Mouse (Mus musculus): ENCODE data around the gene Lime1. TPM values are rescaled to one million over a fixed set of nuclear protein-coding genes. Genes with fewer than 3 reads are reported as not detected.

The Lime1 gene
- total and polyA plus RNA-seq, 2 experiments from 2014 or later = 26.5 to 42.8 TPM

DNA sequence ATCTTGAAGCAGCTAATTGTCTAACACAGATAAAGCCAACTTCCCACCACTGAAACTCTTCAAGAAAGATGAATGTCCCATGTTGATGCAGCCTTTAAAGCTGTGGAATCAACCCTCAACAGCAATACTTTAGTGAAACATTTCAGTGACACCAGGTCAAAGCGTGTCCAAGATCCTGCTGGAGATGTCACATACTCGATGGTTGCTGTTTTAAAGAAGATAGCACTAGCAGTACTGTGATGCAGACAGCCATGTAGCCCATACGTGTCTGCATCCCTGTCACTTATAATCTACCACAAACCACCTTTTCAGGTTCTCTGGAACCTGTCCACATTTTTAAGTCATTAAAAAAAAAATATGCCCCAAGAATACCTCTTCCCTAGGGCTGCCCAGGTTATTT lies 23.8 kb downstream of the Lime1 start:
- ATAC-seq = no peak
- no peak overlapping the region for H3K4me3 ChIP-seq (ENCODE audit: low read depth, low read length)
- H3K27ac ChIP-seq (ENCODE audit: low read depth, low read length) = no peak overlapping the region
- H3K9ac ChIP-seq = no peak overlapping the region
- 89% methylated on average over 3 of the region's 3 CpGs for WGBS
- no peak for TF ChIP-seq CTCF (IDR thresholded peaks at IDR 0.05; ENCODE audit: low read depth)
- no peak overlapping the region for H3K4me2 ChIP-seq (ENCODE audit: low read depth)
- H3K27me3 ChIP-seq (ENCODE audit: insufficient read depth, low read length) = no peaks in the 10 kb centered on the region
- no peaks in the 10 kb centered on the region for H3K4me1 ChIP-seq (ENCODE audit: insufficient read depth)
- H3K36me3 ChIP-seq (ENCODE audit: insufficient read depth) = no peaks in the 10 kb centered on the region
- no peaks in the 10 kb centered on the region for H3K9me3 ChIP-seq (ENCODE audit: low read length)
- DNase-seq = no peak

DNA sequence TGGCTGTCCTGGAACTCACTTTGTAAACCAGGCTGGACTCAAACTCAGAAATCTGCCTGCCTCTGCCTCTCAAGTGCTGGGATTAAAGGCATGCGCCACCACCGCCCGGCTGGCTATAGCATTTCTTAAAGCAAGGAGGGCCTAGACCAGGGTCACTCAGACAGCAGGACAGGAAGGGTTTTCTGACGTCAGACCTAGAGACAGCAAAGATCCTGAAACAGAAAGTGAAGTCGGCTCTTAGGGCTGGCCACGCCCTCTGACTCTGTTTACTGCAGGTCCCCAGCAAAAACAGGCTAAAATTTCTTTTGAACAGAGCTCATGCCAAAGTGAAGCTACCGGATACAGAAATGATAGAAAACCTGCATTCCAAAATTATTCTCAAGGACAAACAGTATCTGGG lies 29.8 kb downstream of the Lime1 start:
- 84% methylated on average over 7 of the region's 7 CpGs for WGBS
- TF ChIP-seq CTCF (IDR thresholded peaks at IDR 0.05; ENCODE audit: low read depth) = no peak
- Histone ChIP-seq H3K36me3 (ENCODE audit: insufficient read depth) (no peaks in the 10 kb centered on the region), H3K27ac (ENCODE audit: low read depth, low read length) (no peak overlapping the region), H3K27me3 (ENCODE audit: insufficient read depth, low read length) (no peaks in the 10 kb centered on the region), H3K9ac (no peak overlapping the region), H3K4me1 (ENCODE audit: insufficient read depth) (no peaks in the 10 kb centered on the region), H3K4me3 (ENCODE audit: low read depth, low read length) (no peak overlapping the region), H3K4me2 (ENCODE audit: low read depth) (no peak overlapping the region), H3K9me3 (ENCODE audit: low read length) (no peaks in the 10 kb centered on the region)
- ATAC-seq (no peak), DNase-seq (no peak)

DNA sequence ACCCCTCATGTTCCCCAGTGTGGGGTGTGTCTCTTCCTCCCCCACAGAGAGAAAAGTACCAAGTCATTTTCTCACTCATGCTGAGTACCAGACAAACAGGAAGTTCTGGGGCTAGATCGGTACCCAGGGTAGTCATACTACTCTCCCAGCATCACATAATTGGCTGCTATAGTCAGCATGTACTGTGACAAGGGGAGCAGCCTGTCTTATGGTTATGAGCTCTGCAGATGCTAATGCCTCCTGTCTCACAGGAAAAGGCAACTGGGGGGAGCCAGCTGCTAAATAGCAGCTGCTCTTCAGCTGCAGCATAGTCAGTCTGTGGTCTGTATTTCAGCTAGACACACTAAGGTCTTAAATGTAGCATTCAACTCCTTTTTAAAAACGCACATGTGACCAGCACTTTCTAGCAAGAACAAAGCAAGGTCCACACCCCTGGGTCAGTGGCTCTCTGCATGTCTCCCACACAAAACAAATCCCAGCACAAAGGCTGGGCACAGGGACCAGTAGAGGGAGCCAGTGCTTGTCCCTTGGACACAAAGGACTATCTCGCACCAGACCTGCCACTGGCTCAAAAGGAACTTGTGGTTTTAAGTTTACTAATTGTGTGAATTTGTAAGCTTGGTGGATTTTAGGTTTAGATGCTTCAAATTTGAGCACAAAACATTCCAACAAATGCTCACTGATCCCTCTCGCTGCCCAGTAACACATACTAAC lies 31.0 kb downstream of the Lime1 start:
- no peak overlapping the region for H3K9ac ChIP-seq
- no peak overlapping the region for H3K4me3 ChIP-seq (ENCODE audit: low read depth, low read length)
- no peaks in the 10 kb centered on the region for H3K36me3 ChIP-seq (ENCODE audit: insufficient read depth)
- 32% methylated on average over 4 of the region's 4 CpGs for WGBS
- H3K9me3 ChIP-seq (ENCODE audit: low read length) = no peaks in the 10 kb centered on the region
- peak; percentile 74 for TF ChIP-seq CTCF (IDR thresholded peaks at IDR 0.05; ENCODE audit: low read depth)
- ATAC-seq (peak; percentile 83), DNase-seq (peak; percentile 72)
- no peak overlapping the region for H3K4me2 ChIP-seq (ENCODE audit: low read depth)
- H3K27me3 ChIP-seq (ENCODE audit: insufficient read depth, low read length) = no peaks in the 10 kb centered on the region
- H3K27ac ChIP-seq (ENCODE audit: low read depth, low read length) = no peak overlapping the region
- H3K4me1 ChIP-seq (ENCODE audit: insufficient read depth) = no peaks in the 10 kb centered on the region

DNA sequence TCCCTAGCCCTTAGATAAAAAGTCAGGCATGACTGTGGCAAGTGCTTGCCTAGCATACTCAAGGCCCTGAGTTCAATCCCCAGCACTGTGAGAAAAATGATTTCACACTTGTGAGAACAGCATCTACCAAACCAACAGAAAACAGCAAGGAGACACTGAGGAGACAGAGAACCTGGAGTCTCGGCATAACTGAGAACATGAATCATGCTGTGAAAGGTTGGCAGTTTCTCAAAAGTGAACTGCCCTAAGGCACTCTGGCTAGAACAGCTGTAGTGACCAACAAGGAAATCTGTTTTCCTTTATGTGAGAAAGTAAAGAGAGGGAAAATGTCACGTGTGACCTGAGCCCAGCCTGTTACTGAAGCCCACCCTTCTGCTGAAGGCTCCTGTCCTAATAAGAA lies 33.3 kb downstream of the Lime1 start:
- WGBS = 51% methylated on average over 2 of the region's 2 CpGs
- Histone ChIP-seq H3K4me1 (ENCODE audit: insufficient read depth) (no peaks in the 10 kb centered on the region), H3K9ac (no peak overlapping the region), H3K27me3 (ENCODE audit: insufficient read depth, low read length) (no peaks in the 10 kb centered on the region), H3K36me3 (ENCODE audit: insufficient read depth) (no peaks in the 10 kb centered on the region), H3K4me3 (ENCODE audit: low read depth, low read length) (no peak overlapping the region), H3K4me2 (ENCODE audit: low read depth) (no peak overlapping the region), H3K27ac (ENCODE audit: low read depth, low read length) (no peak overlapping the region), H3K9me3 (ENCODE audit: low read length) (no peaks in the 10 kb centered on the region)
- no peak for TF ChIP-seq CTCF (IDR thresholded peaks at IDR 0.05; ENCODE audit: low read depth)
- ATAC-seq = no peak
- DNase-seq = no peak

DNA sequence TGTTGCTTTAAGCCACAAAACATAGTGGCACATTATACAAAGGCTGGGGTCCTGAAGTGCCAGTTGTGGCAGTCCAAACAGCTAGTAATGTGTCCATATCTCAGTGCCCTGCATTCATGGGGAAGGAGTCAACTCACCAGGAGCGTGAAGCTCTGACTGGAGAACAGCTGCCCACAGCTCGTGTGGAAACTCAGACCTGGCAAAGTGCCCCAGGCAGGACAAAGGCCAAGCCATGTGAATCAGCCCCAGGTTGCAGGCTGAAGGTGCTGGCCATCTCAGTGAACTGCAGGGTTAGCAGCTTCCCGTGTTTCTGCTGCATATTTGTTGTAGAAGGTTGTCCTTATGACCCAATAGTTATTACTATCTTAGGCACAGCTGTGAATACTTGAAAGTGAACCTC lies 36.1 kb downstream of the Lime1 start:
- no peaks in the 10 kb centered on the region; the same call in 1 of the 2 replicates for H3K36me3 ChIP-seq (ENCODE audit: insufficient read depth)
- no peak for DNase-seq
- no peak overlapping the region for H3K4me2 ChIP-seq (ENCODE audit: low read depth)
- no peak overlapping the region for H3K9ac ChIP-seq
- TF ChIP-seq CTCF (IDR thresholded peaks at IDR 0.05; ENCODE audit: low read depth) = no peak
- no peaks in the 10 kb centered on the region for H3K27me3 ChIP-seq (ENCODE audit: insufficient read depth, low read length)
- H3K4me3 ChIP-seq (ENCODE audit: low read depth, low read length) = no peak overlapping the region
- whole genome bisulfite sequencing = 48% methylated on average over 3 of the region's 3 CpGs
- no peak overlapping the region for H3K27ac ChIP-seq (ENCODE audit: low read depth, low read length)
- H3K4me1 ChIP-seq (ENCODE audit: insufficient read depth) = peaks cover 3% of the 10 kb centered on the region; the same call in 1 of the 2 replicates
- H3K9me3 ChIP-seq (ENCODE audit: low read length) = no peaks in the 10 kb centered on the region
- no peak for ATAC-seq

DNA sequence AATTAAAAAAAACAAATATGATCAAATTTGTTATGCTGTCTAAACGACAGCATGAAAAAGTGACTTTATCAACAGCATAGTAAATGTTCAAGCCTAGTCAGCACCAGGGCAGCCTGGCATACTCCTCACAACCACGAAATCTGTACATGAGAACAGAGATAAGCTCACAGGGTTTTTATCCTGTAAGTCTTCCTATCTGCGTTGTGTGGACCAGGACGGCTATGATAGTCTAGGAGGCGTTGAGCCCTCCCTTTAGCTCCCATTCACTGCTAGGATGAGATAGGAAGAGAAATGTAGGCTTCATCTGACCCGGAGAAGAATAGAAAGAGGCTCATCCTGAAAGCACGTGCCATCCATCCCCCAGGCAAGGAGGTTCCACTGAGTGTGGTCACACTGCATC lies 39.5 kb downstream of the Lime1 start:
- TF ChIP-seq CTCF (IDR thresholded peaks at IDR 0.05; ENCODE audit: low read depth) = no peak
- 84% methylated on average over 7 of the region's 7 CpGs for WGBS
- H3K9ac ChIP-seq = no peak overlapping the region
- peaks cover 19% of the 10 kb centered on the region for H3K36me3 ChIP-seq (ENCODE audit: insufficient read depth)
- no peaks in the 10 kb centered on the region for H3K27me3 ChIP-seq (ENCODE audit: insufficient read depth, low read length)
- H3K9me3 ChIP-seq (ENCODE audit: low read length) = no peaks in the 10 kb centered on the region
- DNase-seq (no peak), ATAC-seq (no peak)
- H3K4me3 ChIP-seq (ENCODE audit: low read depth, low read length) = no peak overlapping the region
- no peak overlapping the region for H3K4me2 ChIP-seq (ENCODE audit: low read depth)
- peaks cover 3% of the 10 kb centered on the region; the same call in 1 of the 2 replicates for H3K4me1 ChIP-seq (ENCODE audit: insufficient read depth)
- no peak overlapping the region for H3K27ac ChIP-seq (ENCODE audit: low read depth, low read length)

DNA sequence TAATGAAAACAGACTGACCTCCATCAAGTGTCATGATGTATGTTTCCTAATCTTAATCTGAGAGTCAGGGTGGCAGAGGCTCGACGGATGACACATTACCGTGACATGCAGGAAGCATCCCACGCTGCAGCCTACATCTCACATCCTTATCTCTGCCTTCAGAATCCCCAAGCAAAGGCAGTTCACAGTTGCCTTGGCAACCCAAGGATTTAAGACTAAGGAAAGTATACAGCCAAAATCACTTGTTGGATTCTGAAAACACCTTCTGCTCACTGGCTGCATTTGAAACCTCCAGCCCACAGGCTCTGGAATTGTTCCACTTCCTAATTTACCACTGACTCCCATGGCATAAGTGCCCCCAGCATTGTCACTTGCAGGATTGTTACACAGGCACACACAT lies 40.5 kb downstream of the Lime1 start:
- Histone ChIP-seq H3K27ac (ENCODE audit: low read depth, low read length) (0 out of 2 replicates have a peak overlapping the region, but pooled peaks have one; percentile 31), H3K9me3 (ENCODE audit: low read length) (no peaks in the 10 kb centered on the region), H3K4me3 (ENCODE audit: low read depth, low read length) (no peak overlapping the region), H3K9ac (no peak overlapping the region), H3K36me3 (ENCODE audit: insufficient read depth) (peaks cover 19% of the 10 kb centered on the region), H3K4me2 (ENCODE audit: low read depth) (no peak overlapping the region), H3K27me3 (ENCODE audit: insufficient read depth, low read length) (no peaks in the 10 kb centered on the region), H3K4me1 (ENCODE audit: insufficient read depth) (peaks cover 3% of the 10 kb centered on the region; the same call in 1 of the 2 replicates)
- peak; percentile 67 for DNase-seq
- 62% methylated on average over 4 of the region's 4 CpGs for WGBS
- ATAC-seq = peak; percentile 91
- TF ChIP-seq CTCF (IDR thresholded peaks at IDR 0.05; ENCODE audit: low read depth) = no peak

All from forebrain, postnatal 0 days (tissue).